Mouse (Mus musculus): ENCODE measurements around the gene Smc4.

The Smc4 gene

GRCm38 (mm10) chr3:69004437-69005337 lies at the start of gene Smc4, which contains the start of gene Ift80:
TSS of gene Smc4 (plus strand) at chr3:69004738.
TSS of gene Ift80 (minus strand) at chr3:69004570.
- DNase-seq (ENCODE audit: low read depth): peak; percentile 98

- no peak for DNase-seq (ENCODE audit: low read depth)
Measured at GRCm38 (mm10) chr3:68956454-68956853, 48.1 kb upstream of the Smc4 start.

- peak; percentile 68 for DNase-seq (ENCODE audit: low read depth)
Measured at GRCm38 (mm10) chr3:68957413-68957812, 47.1 kb upstream of the Smc4 start.

- peak; percentile 52 for DNase-seq (ENCODE audit: low read depth)
Measured at GRCm38 (mm10) chr3:68964682-68965081, 39.9 kb upstream of the Smc4 start.

DNA sequence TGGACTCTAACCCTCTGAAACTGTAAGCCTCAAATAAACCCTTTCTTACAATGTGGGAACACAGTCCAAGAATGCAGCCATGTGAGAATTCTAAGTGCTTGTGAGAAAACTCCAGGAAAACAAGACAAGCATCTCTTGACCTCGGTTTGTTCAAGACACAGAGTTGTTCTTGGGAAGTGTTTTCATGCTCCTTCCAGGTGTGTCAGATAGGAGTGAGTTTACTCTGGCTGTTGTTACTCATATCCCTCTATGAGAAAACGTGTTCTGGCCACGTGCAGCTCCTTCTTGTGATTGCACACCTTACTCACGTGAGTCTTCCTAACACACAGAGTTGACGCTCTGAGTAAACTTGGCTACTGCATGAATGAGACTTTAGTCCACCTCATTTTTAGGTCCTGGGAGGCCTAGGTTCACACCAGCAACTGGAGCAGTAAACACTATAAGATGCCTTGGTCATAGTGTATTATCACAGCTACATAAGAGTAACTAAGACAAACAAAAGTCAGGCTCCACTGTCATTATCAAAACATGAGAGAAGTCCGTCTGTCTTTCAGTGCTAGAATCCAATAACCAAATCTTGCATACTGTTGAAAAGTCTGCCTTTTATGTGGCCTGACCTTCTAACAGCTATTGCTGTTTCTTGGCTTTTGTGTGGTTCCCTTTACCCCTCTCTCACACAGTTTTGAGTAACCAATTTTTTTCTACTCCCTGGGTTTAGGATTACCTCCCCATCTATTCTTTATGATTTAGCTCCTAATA lies 37.8 kb upstream of the Smc4 start:
- DNase-seq (ENCODE audit: low read depth): no peak

DNA sequence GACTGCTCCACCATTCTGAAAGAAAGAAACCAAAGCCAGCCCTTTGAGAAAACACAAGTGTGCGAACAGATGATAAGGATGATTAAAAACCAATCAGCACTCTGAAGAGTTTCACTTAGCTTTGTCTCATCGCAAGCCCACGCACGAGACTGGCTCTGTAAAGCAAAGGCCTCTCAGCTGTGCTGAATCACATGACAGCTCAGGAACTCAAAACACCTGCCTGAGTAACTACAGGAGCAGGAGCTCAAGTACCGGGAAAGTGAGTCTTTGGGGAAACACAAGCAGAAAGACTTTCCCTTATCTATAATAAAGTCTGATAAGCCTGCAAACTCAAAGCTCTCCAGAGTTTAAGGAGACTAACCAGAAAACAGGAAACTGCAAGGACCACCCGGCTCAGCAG lies 37.1 kb upstream of the Smc4 start:
- no peak for DNase-seq (ENCODE audit: low read depth)

GRCm38 (mm10) chr3:68969091-68969590 lies 35.4 kb upstream of the Smc4 start:
- DNase-seq (ENCODE audit: low read depth): no peak

DNA sequence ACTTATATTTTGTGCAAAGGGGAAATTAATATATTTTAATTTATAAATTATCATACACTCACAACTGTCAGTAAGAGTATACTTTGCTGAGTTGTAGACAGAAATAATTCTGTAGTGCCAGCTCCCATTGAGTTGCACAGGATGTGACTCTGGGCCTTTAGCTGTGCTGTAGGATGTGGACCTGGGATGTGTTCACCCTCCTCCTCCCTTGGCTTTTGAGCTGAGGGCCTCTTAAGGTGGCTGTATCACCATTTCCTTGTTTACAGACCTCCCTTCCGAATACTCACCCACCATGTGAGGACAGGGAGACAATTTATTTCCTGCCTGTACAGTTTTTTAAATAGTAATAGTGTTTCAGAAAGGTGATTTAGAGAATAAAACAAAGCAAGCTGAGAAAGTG lies 31.0 kb upstream of the Smc4 start:
- DNase-seq (ENCODE audit: low read depth): no peak

- DNase-seq (ENCODE audit: low read depth): no peak
Measured at GRCm38 (mm10) chr3:68974639-68975532, 29.7 kb upstream of the Smc4 start.

GRCm38 (mm10) chr3:68975533-68976490 lies 28.7 kb upstream of the Smc4 start:
- no peak for DNase-seq (ENCODE audit: low read depth)

DNA sequence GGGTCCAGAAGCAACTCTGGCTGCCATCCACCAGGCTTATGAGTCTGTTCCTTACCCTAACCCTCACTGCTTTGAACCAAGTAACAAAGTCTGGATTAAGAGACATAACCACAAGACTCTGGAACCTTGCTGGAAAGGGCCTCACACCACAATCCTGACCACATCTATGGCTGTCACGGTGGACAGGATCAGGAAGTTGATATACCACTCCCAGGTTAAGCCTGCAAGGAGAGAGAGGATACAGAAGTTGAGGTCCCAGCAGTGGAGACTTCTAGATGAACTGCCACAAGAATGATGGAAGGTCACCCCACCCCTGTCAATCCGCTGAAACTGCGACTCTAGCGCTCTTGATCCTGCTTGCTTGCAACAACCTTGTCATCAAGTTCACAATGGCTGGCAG lies 26.8 kb upstream of the Smc4 start:
- peak; percentile 46 for DNase-seq (ENCODE audit: low read depth)

DNA sequence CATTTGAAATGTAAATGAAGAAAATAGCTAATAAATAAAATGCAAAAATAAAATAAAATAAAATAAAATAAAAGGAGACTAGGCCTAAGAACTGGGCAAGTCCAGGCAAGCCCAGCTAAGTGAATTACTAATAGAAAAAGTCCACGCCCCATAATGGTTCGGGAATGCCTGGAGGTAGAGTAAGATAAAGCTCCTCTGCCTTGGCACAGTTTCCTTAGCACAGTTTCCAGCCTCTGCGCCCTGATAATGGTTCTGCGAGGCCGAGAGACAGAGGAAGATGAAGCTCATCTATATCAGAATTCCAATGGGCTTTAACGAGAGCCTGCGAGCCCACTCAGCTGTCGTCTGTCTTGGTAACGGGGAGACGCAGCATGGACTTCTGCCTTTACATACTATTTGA lies 25.4 kb upstream of the Smc4 start:
- no peak for DNase-seq (ENCODE audit: low read depth)

DNA sequence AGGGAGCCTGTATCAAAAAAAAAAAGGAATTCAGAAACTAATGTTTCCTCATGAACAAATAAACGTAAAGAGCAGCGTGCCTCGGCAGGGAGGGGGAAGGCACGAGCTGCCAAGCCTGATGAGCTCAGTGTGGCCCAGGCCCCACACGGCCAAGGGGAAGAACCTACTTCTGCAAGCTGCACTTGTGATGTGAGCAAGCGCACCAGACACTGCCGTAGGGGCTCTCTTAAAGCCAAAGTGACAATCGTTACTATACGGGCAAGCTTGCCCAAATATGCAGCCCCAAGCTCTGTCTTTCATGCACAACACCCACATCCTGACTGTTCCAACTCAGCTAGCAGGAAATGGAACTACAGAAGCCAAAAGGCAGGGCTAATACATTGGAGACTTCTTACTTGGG lies 23.6 kb upstream of the Smc4 start:
- DNase-seq (ENCODE audit: low read depth): no peak

GRCm38 (mm10) chr3:68986550-68986949 lies 18.0 kb upstream of the Smc4 start:
- no peak for DNase-seq (ENCODE audit: low read depth)

DNA sequence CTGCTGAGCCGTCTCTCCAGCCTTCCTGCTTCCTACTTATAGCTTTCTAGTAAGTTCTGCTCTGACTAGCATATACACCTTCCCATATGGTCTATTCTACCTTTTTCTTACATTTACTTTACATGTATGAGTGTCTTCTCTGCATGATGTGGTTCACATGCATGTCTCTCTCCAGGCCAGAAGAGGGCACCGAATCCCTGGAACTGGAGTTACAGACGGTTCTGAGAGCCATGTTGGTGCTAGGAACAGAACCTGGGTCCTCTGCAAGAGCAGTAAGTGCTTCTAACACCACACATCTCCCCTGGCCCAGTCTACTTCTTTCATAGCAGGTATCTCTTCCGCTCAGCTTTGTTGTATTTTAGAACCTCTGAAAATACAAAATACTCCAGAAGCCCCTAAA lies 1.8 kb upstream of the Smc4 start:
- DNase-seq (ENCODE audit: low read depth): no peak

DNA sequence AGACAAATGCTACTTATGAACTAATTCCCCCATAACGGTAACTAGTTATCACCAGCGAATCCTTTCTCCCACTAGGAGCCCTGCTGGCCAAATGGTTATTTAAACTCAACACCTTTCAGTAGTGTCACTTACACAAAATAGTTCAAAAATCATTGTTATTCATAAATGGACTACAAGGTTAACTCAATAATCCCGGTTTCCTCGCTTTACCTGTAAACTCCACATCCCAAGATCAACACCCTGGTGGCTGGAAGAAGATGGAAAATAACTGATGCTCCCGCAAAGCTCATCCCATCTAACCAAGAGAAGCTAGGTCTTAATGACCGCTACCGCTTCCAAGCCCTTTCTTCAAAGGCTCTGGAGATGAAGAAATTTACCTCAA lies 492 bp upstream of the Smc4 start:
- DNase-seq (ENCODE audit: low read depth): no peak

DNA sequence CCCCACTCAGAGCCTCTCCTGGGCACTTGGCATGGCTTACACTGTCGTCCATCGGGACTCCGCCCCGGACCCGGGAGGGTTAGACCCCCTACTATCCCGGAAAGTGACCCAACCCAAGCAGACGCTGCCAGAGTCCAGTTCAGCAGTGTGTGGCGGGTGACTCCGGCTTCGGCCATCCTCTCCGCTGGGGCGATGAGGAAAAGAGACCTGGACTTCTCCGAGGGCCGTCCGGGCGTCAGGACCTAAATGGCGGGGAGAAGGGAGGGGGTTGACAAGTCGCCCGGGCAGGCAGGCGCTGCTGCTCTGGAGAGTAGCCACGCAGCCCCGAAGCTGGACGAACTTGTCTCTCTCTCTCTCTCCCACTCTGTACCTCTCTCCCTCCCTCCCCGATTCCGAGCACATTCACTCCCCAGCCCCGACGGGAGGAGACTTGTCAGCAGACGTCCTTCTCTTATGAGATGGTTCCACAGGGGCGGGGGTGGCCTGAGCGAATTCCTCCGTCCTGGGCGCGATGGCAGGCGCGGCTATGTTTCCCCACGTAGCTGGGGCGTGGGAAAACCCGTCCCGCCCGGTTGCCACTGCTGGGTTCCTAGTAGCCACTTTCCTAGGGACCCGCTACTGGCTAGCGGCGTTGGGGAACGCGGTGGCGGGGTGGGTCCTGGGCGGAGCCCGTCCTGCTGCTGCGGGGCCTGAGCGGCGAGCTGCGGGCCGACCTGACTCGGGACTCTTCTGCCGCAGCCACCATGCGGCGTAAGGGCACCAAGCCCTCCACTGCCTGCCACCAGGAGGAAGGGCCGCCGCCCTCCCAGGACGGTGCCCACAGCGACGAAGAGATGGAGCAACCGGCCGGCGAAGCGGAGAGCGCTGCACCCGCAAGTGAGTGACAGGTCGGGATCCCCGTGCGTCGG lies 1.1 kb downstream of the Smc4 start:
- peak; percentile 67 for DNase-seq (ENCODE audit: low read depth)

DNA sequence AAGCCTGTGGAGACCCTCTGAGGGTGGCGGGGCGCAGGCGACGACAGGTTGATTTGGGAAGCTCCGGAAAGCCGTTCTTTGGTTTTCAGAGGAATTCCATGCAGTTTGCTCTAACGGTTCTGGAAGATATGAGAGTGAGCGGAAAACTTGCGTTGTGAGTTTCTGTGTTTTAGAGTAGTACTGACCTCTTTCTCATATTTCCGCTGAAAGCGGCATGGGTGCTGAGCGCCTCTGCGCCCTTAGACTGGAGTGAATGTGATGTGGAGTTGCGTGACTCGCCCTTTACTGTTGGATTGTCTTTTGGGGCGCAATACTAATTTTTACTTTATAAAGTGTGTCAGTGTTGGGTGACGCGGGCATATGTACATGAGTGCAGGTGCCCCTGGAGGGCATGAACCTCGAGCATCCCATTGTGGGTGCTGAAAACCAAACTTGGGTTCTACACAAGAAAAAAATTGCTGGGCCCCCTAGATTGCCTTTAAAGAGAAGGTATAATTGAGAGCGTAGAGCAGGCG lies 1.8 kb downstream of the Smc4 start:
- peak; percentile 31 for DNase-seq (ENCODE audit: low read depth)

- no peak for DNase-seq (ENCODE audit: low read depth)
Measured at GRCm38 (mm10) chr3:69008873-69009272, 4.3 kb downstream of the Smc4 start.

Data from 416B (cell line).